Mouse (Mus musculus): ENCODE measurements around the gene Rbms3. TPM values are rescaled to one million over a fixed set of nuclear protein-coding genes. Genes with fewer than 3 reads are reported as not detected.

The Rbms3 gene
- polyA plus RNA-seq, 1 experiment from 2014 or later, result 68.6 TPM

- no peaks in the 10 kb centered on the region for H3K36me3 ChIP-seq (ENCODE audit: control insufficient read depth, insufficient read depth, low read length)
- H3K27me3 ChIP-seq (replicated peaks; ENCODE audit: control insufficient read depth, insufficient read depth, low read length), result no peaks in the 10 kb centered on the region
- no peak overlapping the region for H3K4me2 ChIP-seq (ENCODE audit: low read length)
- no peak overlapping the region for H3K4me3 ChIP-seq (ENCODE audit: low read depth, low read length)
- H3K9me3 ChIP-seq (ENCODE audit: control insufficient read depth, low read length), result no peaks in the 10 kb centered on the region
- DNase-seq (ENCODE audit: low spot score) (no peak), ATAC-seq (replicated peaks; ENCODE audit: low FRiP score, low TSS enrichment, low read depth) (no peak)
- 92% methylated on average over 5 of the region's 5 CpGs for WGBS
- H3K27ac ChIP-seq (ENCODE audit: low read depth), result no peak overlapping the region
- no peaks in the 10 kb centered on the region for H3K4me1 ChIP-seq (replicated peaks; ENCODE audit: control insufficient read depth, insufficient read depth, low read length)
- H3K9ac ChIP-seq (ENCODE audit: low read length), result no peak overlapping the region
These were observed 529.5 kb downstream of the Rbms3 start for GRCm38 (mm10) chr9:117100181-117100580.

- H3K27me3 ChIP-seq (replicated peaks; ENCODE audit: control insufficient read depth, insufficient read depth, low read length), result no peaks in the 10 kb centered on the region
- no peak overlapping the region for H3K9ac ChIP-seq (ENCODE audit: low read length)
- DNase-seq (ENCODE audit: low spot score) (no peak), ATAC-seq (replicated peaks; ENCODE audit: low FRiP score, low TSS enrichment, low read depth) (no peak)
- no peak overlapping the region for H3K4me2 ChIP-seq (ENCODE audit: low read length)
- no peak overlapping the region for H3K27ac ChIP-seq (ENCODE audit: low read depth)
- no peaks in the 10 kb centered on the region for H3K36me3 ChIP-seq (ENCODE audit: control insufficient read depth, insufficient read depth, low read length)
- H3K9me3 ChIP-seq (ENCODE audit: control insufficient read depth, low read length), result no peaks in the 10 kb centered on the region
- H3K4me1 ChIP-seq (replicated peaks; ENCODE audit: control insufficient read depth, insufficient read depth, low read length), result peaks cover 5% of the 10 kb centered on the region
- 94% methylated on average over 6 of the region's 6 CpGs for WGBS
- no peak overlapping the region for H3K4me3 ChIP-seq (ENCODE audit: low read depth, low read length)
These were observed 536.2 kb downstream of the Rbms3 start for GRCm38 (mm10) chr9:117093551-117093950.

DNA sequence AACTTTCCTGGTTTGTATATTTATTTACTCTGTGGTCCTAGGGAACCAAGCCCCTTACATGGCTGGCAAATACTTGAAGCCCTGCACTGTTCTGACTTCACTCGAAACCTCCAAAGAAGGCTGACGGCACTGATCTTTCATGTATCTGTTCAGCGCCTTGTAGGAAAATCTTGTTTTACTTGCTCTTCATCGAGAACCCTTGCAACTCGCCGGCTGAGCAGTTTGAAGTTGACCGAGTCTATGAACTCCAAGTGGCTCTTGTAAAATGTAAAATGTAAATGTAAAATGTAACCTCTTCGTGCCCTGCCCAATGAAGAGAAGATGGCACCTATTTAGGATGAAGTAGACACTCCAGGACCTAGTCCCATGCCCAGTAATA is 537.5 kb downstream of the Rbms3 start:
- no peaks in the 10 kb centered on the region for H3K27me3 ChIP-seq (replicated peaks; ENCODE audit: control insufficient read depth, insufficient read depth, low read length)
- H3K4me1 ChIP-seq (replicated peaks; ENCODE audit: control insufficient read depth, insufficient read depth, low read length), result peaks cover 10% of the 10 kb centered on the region
- no peak overlapping the region for H3K4me3 ChIP-seq (ENCODE audit: low read depth, low read length)
- H3K9ac ChIP-seq (ENCODE audit: low read length), result no peak overlapping the region
- no peak for DNase-seq (ENCODE audit: low spot score)
- no peaks in the 10 kb centered on the region for H3K36me3 ChIP-seq (ENCODE audit: control insufficient read depth, insufficient read depth, low read length)
- no peaks in the 10 kb centered on the region for H3K9me3 ChIP-seq (ENCODE audit: control insufficient read depth, low read length)
- WGBS, result 91% methylated on average over 8 of the region's 8 CpGs
- no peak for ATAC-seq (replicated peaks; ENCODE audit: low FRiP score, low TSS enrichment, low read depth)
- H3K4me2 ChIP-seq (ENCODE audit: low read length), result no peak overlapping the region
- H3K27ac ChIP-seq (ENCODE audit: low read depth), result no peak overlapping the region

DNA sequence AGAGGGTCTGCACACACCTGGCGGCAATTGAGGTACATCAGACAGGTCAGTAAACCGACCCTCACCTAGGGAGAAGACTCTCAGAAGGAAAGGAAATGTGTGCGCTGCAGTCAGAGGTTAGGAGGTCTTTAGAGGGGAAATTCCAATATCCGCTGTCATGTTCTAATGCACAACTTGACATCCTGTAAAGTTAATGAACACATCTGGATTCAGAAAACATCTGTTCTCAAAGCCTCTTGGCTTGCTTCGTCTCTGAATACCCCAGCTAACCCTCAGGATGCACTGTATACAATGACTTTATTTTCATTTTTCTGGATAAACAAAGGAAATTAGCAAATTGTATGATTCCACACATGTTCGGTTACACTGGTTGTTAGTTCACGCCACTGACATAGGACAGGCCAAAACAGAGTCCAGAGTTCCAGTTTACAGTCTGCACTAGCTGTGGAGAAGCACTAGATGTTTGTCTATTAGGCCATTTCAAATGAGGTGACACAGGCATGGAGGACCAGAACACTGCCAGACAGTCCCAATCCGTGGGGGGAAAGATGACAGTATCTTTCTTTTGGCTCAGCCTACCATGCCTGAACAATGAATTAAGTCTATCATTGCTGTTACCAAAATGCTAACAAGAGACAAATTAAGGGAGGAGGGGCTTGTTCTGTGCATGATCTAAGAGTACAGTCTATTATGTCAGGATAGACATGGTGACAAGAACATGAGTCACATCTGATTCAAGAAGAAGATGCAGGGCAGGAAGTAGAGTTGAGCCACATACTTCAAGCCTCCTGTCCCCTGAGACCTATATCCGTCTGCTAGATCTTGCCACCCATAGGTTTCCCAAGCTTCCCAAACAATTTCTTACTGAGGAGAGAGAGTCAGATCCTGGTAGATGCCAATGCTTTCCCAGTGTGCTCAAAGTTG is 538.2 kb downstream of the Rbms3 start:
- Histone ChIP-seq H3K9ac (ENCODE audit: low read length) (no peak overlapping the region), H3K27ac (ENCODE audit: low read depth) (no peak overlapping the region), H3K4me2 (ENCODE audit: low read length) (no peak overlapping the region), H3K9me3 (ENCODE audit: control insufficient read depth, low read length) (no peaks in the 10 kb centered on the region), H3K4me3 (ENCODE audit: low read depth, low read length) (no peak overlapping the region), H3K36me3 (ENCODE audit: control insufficient read depth, insufficient read depth, low read length) (no peaks in the 10 kb centered on the region), H3K4me1 (replicated peaks; ENCODE audit: control insufficient read depth, insufficient read depth, low read length) (peaks cover 10% of the 10 kb centered on the region), H3K27me3 (replicated peaks; ENCODE audit: control insufficient read depth, insufficient read depth, low read length) (no peaks in the 10 kb centered on the region)
- WGBS, result 63% methylated on average over 9 of the region's 9 CpGs
- no peak for ATAC-seq (replicated peaks; ENCODE audit: low FRiP score, low TSS enrichment, low read depth)
- no peak for DNase-seq (ENCODE audit: low spot score)

DNA sequence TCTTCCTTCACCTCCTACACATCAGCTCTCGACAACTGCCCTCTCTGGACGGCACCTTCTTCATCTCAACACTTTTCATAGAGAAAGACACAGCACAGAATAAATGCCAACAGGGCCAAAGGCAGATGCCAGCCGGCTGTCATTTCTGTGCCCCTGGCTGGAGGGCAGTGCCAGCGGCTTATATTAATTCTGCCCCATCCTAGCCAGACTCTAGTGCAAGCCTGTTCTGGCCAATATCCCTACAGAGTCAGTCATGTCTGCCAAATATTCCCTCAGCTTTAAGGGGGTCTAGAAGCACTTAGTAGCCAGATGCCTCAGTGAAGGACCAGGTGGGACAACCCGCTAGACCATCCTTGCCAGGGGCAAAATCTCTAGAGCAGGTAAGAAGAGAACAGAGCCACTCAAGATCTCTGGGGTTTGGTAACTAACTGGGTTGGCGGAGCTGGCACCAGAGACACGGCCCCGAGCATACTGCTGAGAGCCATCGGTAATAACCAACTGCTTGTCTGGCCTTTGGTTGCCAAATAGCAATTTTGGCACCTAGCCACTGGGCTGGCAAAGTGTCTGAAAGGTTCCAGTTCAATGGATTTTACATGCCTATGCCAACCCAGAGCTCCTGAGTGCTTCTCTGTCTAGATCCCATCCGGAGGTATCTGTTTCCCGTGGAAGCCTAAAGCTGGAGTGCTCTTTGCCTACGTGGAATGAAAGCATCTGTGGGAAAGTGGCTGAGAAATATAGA is 540.1 kb downstream of the Rbms3 start:
- Histone ChIP-seq H3K36me3 (ENCODE audit: control insufficient read depth, insufficient read depth, low read length) (no peaks in the 10 kb centered on the region), H3K27me3 (replicated peaks; ENCODE audit: control insufficient read depth, insufficient read depth, low read length) (no peaks in the 10 kb centered on the region), H3K27ac (ENCODE audit: low read depth) (no peak overlapping the region), H3K9ac (ENCODE audit: low read length) (no peak overlapping the region), H3K9me3 (ENCODE audit: control insufficient read depth, low read length) (no peaks in the 10 kb centered on the region), H3K4me3 (ENCODE audit: low read depth, low read length) (no peak overlapping the region), H3K4me2 (ENCODE audit: low read length) (no peak overlapping the region), H3K4me1 (replicated peaks; ENCODE audit: control insufficient read depth, insufficient read depth, low read length) (peaks cover 10% of the 10 kb centered on the region)
- DNase-seq (ENCODE audit: low spot score) (no peak), ATAC-seq (replicated peaks; ENCODE audit: low FRiP score, low TSS enrichment, low read depth) (no peak)
- 96% methylated on average over 12 of the region's 12 CpGs for WGBS

GRCm38 (mm10) chr9:117088309-117088708 is 541.4 kb downstream of the Rbms3 start:
- H3K36me3 ChIP-seq (ENCODE audit: control insufficient read depth, insufficient read depth, low read length), result no peaks in the 10 kb centered on the region
- H3K9me3 ChIP-seq (ENCODE audit: control insufficient read depth, low read length), result no peaks in the 10 kb centered on the region
- no peak overlapping the region for H3K9ac ChIP-seq (ENCODE audit: low read length)
- peaks cover 10% of the 10 kb centered on the region for H3K4me1 ChIP-seq (replicated peaks; ENCODE audit: control insufficient read depth, insufficient read depth, low read length)
- H3K27ac ChIP-seq (ENCODE audit: low read depth), result no peak overlapping the region
- no peaks in the 10 kb centered on the region for H3K27me3 ChIP-seq (replicated peaks; ENCODE audit: control insufficient read depth, insufficient read depth, low read length)
- H3K4me2 ChIP-seq (ENCODE audit: low read length), result no peak overlapping the region
- H3K4me3 ChIP-seq (ENCODE audit: low read depth, low read length), result no peak overlapping the region
- ATAC-seq (replicated peaks; ENCODE audit: low FRiP score, low TSS enrichment, low read depth), result no peak
- DNase-seq (ENCODE audit: low spot score), result no peak
- WGBS, result 87% methylated on average over 6 of the region's 6 CpGs

- H3K4me1 ChIP-seq (replicated peaks; ENCODE audit: control insufficient read depth, insufficient read depth, low read length), result 0 out of 2 replicates have a peak, but pooled peaks cover 5% of the 10 kb centered on the region
- no peak overlapping the region for H3K4me3 ChIP-seq (ENCODE audit: low read depth, low read length)
- H3K36me3 ChIP-seq (ENCODE audit: control insufficient read depth, insufficient read depth, low read length), result no peaks in the 10 kb centered on the region
- H3K9me3 ChIP-seq (ENCODE audit: control insufficient read depth, low read length), result no peaks in the 10 kb centered on the region
- ATAC-seq (replicated peaks; ENCODE audit: low FRiP score, low TSS enrichment, low read depth) (no peak), DNase-seq (ENCODE audit: low spot score) (no peak)
- no peak overlapping the region for H3K9ac ChIP-seq (ENCODE audit: low read length)
- no peaks in the 10 kb centered on the region for H3K27me3 ChIP-seq (replicated peaks; ENCODE audit: control insufficient read depth, insufficient read depth, low read length)
- no peak overlapping the region for H3K27ac ChIP-seq (ENCODE audit: low read depth)
- 86% methylated on average over 9 of the region's 9 CpGs for WGBS
- no peak overlapping the region for H3K4me2 ChIP-seq (ENCODE audit: low read length)
These were observed 544.0 kb downstream of the Rbms3 start for GRCm38 (mm10) chr9:117085706-117086105.

- no peak overlapping the region for H3K4me2 ChIP-seq (ENCODE audit: low read length)
- no peak for DNase-seq (ENCODE audit: low spot score)
- H3K27ac ChIP-seq (ENCODE audit: low read depth), result no peak overlapping the region
- H3K4me3 ChIP-seq (ENCODE audit: low read depth, low read length), result no peak overlapping the region
- H3K27me3 ChIP-seq (replicated peaks; ENCODE audit: control insufficient read depth, insufficient read depth, low read length), result no peaks in the 10 kb centered on the region
- no peak overlapping the region for H3K9ac ChIP-seq (ENCODE audit: low read length)
- H3K4me1 ChIP-seq (replicated peaks; ENCODE audit: control insufficient read depth, insufficient read depth, low read length), result peaks cover 6% of the 10 kb centered on the region; the same call in 1 of the 2 replicates
- 98% methylated on average over 2 of the region's 2 CpGs for WGBS
- no peaks in the 10 kb centered on the region for H3K9me3 ChIP-seq (ENCODE audit: control insufficient read depth, low read length)
- no peak for ATAC-seq (replicated peaks; ENCODE audit: low FRiP score, low TSS enrichment, low read depth)
- no peaks in the 10 kb centered on the region for H3K36me3 ChIP-seq (ENCODE audit: control insufficient read depth, insufficient read depth, low read length)
These were observed 545.2 kb downstream of the Rbms3 start for GRCm38 (mm10) chr9:117084471-117084870.

Data from intestine, embryonic 14.5 days (tissue).